Mouse (Mus musculus): ENCODE data around the gene Adgrv1.

Gene Adgrv1

DNA sequence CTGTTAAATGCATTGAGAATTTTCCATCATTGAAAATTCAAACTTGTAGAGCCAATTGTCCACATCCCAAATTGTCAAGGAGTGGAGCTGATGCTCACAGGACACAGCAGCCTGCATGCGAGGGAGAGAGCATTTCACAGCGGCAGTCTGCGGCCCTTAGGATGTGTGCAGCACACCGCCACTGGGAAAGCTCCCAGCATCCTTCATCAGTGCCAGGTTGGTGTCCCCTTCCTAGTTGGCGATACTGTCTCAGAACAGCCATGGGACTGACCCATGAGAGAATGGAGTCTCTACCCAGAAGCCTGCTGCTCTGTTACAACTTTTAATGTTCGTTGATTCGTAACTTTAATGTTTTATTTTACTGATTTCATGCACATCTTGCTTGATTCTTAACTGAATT lies 183.8 kb downstream of the Adgrv1 start:
- in situ Hi-C loops (cut with MboI; ENCODE audit: low pct_unique_long_range_greater_than_20kb in 1 of 2, low sequenced_read_pairs in 2 of 2, unreplicated experiment in 1 of 2) = loop anchor here in 1 of 2 experiments (25.0 kb wide), 1 partner anchor 188 kb away; the partner anchor contains the start of gene Adgrv1

- in situ Hi-C loops (cut with MboI; ENCODE audit: low pct_unique_long_range_greater_than_20kb in 1 of 2, low sequenced_read_pairs in 2 of 2, unreplicated experiment in 1 of 2) = loop anchor here in 1 of 2 experiments (25.0 kb wide), 1 partner anchor 196 kb away; the partner anchor contains the start of gene Adgrv1
These were observed 191.5 kb downstream of the Adgrv1 start for GRCm38 (mm10) chr13:81441412-81441811.

DNA sequence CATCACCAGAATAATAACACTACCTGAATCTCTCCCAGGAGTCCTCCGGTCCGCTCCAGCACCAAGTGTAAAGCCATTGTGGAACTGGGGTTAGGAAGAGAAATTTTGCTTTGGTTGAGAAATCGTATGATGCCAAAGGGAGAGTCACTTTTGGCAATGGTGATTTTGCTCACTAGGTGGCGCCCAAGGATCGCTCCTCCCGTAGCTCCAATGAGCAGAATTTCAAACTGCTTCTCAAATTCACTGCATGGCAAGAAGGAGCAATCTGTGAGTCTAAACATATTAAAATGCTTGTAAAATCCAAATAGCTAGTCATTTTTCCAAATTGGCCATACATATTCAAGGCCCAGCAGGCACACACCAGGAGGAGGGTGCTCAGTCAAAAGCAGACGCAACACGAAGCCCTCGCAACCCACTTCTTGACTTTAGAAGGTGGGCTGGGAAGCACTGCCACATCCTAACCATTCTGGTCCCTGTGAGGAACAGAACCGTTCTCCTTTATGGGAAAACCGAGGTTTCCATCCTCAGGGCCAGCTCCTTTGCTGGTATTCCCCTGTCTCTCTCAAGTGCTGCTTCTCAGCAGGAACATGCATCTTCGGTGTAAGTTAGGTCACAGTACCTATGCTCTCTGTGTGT lies 193.4 kb downstream of the Adgrv1 start:
- in situ Hi-C loops (cut with MboI; ENCODE audit: low pct_unique_long_range_greater_than_20kb in 1 of 2, low sequenced_read_pairs in 2 of 2, unreplicated experiment in 1 of 2) = loop anchor here (5.0 to 25.0 kb wide), 2 partner anchors 198 to 323 kb away; partner anchors contain the start of gene Adgrv1 (in 1 of the 2)

DNA sequence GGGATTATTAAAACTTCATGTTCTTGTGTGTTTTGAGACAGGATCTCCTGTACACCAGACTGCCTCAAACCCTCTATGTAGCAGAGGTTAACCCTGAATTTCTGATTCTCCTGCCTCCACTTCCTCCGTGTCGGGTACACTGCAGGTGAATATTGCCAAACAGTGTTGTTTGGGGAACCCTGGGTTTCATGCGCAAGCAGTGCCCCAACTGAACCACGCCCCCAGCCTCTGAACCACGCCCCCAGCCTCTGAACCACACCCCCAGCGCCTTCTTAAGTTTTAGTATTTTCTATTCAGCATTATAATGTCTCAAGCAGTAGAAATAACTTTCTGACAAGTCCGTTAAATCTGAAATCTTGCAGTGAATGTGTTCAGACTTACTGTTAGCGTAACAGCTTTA lies 195.9 kb downstream of the Adgrv1 start:
- in situ Hi-C loops (cut with MboI; ENCODE audit: low pct_unique_long_range_greater_than_20kb in 1 of 2, low sequenced_read_pairs in 2 of 2, unreplicated experiment in 1 of 2) = loop anchor here (5.0 to 25.0 kb wide), 2 partner anchors 200 to 325 kb away; partner anchors contain the start of gene Adgrv1 (in 1 of the 2)

DNA sequence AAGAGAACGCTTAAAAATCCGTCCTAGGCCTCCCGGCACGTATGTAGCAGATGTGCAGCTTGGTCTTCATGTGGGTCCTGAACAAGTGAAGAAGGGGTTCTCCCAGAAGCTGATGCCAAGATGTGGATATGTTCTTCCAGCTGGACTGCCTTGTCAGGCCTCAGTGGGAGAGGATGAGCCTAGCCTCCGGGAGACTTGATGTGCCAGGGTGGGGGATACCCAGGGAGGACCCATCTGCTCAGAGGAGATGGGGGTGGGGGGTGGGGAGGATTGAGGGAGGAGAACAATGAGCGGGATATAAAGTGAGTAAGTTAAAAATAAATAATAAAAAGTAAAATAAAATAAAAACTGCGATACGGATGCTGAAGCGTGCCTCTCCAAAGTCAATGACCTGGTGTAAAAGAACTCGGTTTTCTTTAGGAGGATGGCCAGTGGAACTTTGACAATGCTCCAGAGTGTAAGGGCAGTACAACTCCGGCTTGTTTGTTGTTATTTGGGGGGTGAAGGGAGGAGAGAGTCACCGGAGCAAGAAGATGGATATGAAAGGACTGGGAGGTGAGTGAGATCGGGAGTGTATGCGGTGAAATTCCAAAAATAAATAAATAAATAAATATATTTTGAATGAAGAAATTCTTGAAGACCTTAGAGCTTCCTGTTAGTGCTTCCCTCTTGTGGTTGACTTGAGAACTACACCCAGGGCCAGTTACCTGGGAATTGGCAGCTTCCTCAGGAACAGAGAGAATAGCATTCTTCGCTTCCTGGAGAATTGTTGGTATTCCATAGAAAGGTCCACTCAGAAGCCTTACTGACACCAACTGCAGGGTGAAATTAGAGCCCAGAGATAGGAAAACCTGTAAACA lies 205.8 kb downstream of the Adgrv1 start:
- in situ Hi-C loops (cut with MboI; ENCODE audit: low pct_unique_long_range_greater_than_20kb in 1 of 2, low sequenced_read_pairs in 2 of 2, unreplicated experiment in 1 of 2) = loop anchor here in 1 of 2 experiments (25.0 kb wide), 1 partner anchor 210 kb away; the partner anchor contains the start of gene Adgrv1

GRCm38 (mm10) chr13:81425111-81425510 lies 207.8 kb downstream of the Adgrv1 start:
- in situ Hi-C loops (cut with MboI; ENCODE audit: low pct_unique_long_range_greater_than_20kb in 1 of 2, low sequenced_read_pairs in 2 of 2, unreplicated experiment in 1 of 2) = loop anchor here in 1 of 2 experiments (25.0 kb wide), 1 partner anchor 212 kb away; the partner anchor contains the start of gene Adgrv1

DNA sequence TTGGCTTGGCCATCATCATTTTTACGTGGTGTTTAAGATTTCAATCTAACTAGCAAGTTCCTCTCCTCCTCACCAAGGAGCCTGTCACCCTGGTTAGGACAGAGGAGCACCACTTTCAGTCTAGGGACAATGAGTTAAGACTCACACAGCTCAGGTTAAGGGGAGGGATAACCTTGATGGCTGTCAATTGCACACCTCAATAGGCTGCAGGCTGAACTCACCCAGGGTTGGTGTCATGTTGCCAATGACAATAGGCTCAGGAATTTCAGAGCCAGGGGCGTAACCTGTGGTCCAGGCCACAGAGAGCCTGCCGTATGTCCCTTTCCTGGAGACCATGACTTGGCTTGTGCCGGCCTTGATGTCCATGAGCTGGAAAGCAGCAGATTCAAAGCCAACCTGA lies 209.0 kb downstream of the Adgrv1 start:
- in situ Hi-C loops (cut with MboI; ENCODE audit: low pct_unique_long_range_greater_than_20kb in 1 of 2, low sequenced_read_pairs in 2 of 2, unreplicated experiment in 1 of 2) = no loop called here

- in situ Hi-C loops (cut with MboI; ENCODE audit: low pct_unique_long_range_greater_than_20kb in 1 of 2, low sequenced_read_pairs in 2 of 2, unreplicated experiment in 1 of 2) = no loop called here
These were observed 225.0 kb downstream of the Adgrv1 start for GRCm38 (mm10) chr13:81407881-81408460.

GRCm38 (mm10) chr13:81402826-81403225 lies 230.1 kb downstream of the Adgrv1 start:
- in situ Hi-C loops (cut with MboI; ENCODE audit: low pct_unique_long_range_greater_than_20kb in 1 of 2, low sequenced_read_pairs in 2 of 2, unreplicated experiment in 1 of 2) = no loop called here

GRCm38 (mm10) chr13:81402191-81402590 lies 230.8 kb downstream of the Adgrv1 start:
- in situ Hi-C loops (cut with MboI; ENCODE audit: low pct_unique_long_range_greater_than_20kb in 1 of 2, low sequenced_read_pairs in 2 of 2, unreplicated experiment in 1 of 2) = no loop called here

- in situ Hi-C loops (cut with MboI; ENCODE audit: low pct_unique_long_range_greater_than_20kb in 1 of 2, low sequenced_read_pairs in 2 of 2, unreplicated experiment in 1 of 2) = no loop called here
These were observed 231.2 kb downstream of the Adgrv1 start for GRCm38 (mm10) chr13:81401742-81402141.

- in situ Hi-C loops (cut with MboI; ENCODE audit: low pct_unique_long_range_greater_than_20kb in 1 of 2, low sequenced_read_pairs in 2 of 2, unreplicated experiment in 1 of 2) = no loop called here
These were observed 247.2 kb downstream of the Adgrv1 start for GRCm38 (mm10) chr13:81385597-81386362.

GRCm38 (mm10) chr13:81381835-81382234 lies 251.1 kb downstream of the Adgrv1 start:
- in situ Hi-C loops (cut with MboI; ENCODE audit: low pct_unique_long_range_greater_than_20kb in 1 of 2, low sequenced_read_pairs in 2 of 2, unreplicated experiment in 1 of 2) = no loop called here

- in situ Hi-C loops (cut with MboI; ENCODE audit: low pct_unique_long_range_greater_than_20kb in 1 of 2, low sequenced_read_pairs in 2 of 2, unreplicated experiment in 1 of 2) = loop anchor here (25.0 kb wide), 1 partner anchor 509 kb away; no protein-coding TSS in a partner anchor
These were observed 262.0 kb downstream of the Adgrv1 start for GRCm38 (mm10) chr13:81370801-81371456.

DNA sequence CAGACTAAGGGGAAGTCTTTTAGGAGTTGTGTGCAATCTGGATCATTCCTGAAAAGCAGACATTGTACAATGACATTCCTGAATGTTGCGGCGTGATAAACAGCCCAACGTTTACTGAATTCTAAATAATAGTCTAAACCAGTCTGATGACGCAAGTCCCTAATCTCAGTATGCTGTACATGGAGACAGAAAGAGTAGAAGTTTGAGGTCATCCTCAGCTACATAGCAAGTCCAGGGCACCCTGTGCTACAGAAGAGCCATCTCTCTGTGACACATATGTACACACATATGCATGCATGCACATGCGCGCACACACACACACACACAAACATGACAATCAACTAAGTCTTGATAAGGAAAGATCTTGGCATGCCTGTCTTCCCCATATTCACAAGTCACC lies 262.8 kb downstream of the Adgrv1 start:
- in situ Hi-C loops (cut with MboI; ENCODE audit: low pct_unique_long_range_greater_than_20kb in 1 of 2, low sequenced_read_pairs in 2 of 2, unreplicated experiment in 1 of 2) = loop anchor here (25.0 kb wide), 1 partner anchor 508 kb away; no protein-coding TSS in a partner anchor

DNA sequence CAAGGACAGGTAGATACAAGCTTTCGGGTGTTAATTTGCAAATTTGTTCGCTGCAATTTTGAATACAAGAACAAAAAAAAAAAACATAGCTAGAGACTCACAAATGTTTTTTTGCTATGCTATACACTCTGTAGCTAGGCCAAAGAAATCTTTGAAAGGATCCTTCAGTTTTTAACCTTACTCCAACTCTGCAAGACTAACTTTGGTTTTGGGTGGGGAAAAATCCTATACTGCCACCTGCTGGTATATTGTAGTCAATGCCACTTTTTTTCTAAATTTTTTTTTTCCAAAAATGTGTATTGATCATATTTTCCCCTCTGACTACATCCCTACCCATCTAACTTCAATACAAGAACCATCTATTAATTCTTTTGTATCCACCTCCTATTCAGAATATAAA lies 263.4 kb downstream of the Adgrv1 start:
- in situ Hi-C loops (cut with MboI; ENCODE audit: low pct_unique_long_range_greater_than_20kb in 1 of 2, low sequenced_read_pairs in 2 of 2, unreplicated experiment in 1 of 2) = loop anchor here (25.0 kb wide), 1 partner anchor 507 kb away; no protein-coding TSS in a partner anchor

DNA sequence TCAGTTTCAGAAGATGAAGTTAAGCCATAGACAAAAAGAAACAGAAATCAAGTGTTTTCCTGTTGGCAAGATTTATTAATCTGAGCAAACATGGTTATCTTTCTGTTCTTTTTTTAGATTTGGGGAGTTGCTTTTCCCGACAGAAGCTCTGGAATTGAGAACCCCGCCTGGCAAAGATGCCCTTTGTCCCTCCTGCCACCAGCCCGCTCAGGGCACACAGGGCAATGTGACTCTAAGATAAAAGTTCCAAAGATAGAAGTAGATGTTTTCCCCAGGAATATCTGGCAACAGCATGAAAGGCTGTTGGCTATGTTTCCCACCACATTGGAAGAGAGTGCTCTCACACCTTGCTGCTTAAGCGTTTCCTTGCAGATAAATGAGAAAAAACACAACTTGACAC lies 264.0 kb downstream of the Adgrv1 start:
- in situ Hi-C loops (cut with MboI; ENCODE audit: low pct_unique_long_range_greater_than_20kb in 1 of 2, low sequenced_read_pairs in 2 of 2, unreplicated experiment in 1 of 2) = loop anchor here (25.0 kb wide), 1 partner anchor 507 kb away; no protein-coding TSS in a partner anchor

Measured in mouse embryonic stem cell (cell line).